Mouse (Mus musculus) T-cell, adult 66 days (primary cell): Measurements from ENCODE around the gene Thoc3. TPM values are rescaled to one million over a fixed set of nuclear protein-coding genes. Genes with fewer than 3 reads are reported as not detected.

ENCODE experiments used
- total RNA-seq, 2 experiments: library from RNA; stranded (reverse); gene quantifications; 3 replicates in 1 of 2; 4 replicates in 1 of 2; pipeline ENCODE4 v1.2.4; 2023

The Thoc3 gene
- total RNA-seq: 10 to 100 TPM; 34.0 to 35.1 TPM

DNA sequence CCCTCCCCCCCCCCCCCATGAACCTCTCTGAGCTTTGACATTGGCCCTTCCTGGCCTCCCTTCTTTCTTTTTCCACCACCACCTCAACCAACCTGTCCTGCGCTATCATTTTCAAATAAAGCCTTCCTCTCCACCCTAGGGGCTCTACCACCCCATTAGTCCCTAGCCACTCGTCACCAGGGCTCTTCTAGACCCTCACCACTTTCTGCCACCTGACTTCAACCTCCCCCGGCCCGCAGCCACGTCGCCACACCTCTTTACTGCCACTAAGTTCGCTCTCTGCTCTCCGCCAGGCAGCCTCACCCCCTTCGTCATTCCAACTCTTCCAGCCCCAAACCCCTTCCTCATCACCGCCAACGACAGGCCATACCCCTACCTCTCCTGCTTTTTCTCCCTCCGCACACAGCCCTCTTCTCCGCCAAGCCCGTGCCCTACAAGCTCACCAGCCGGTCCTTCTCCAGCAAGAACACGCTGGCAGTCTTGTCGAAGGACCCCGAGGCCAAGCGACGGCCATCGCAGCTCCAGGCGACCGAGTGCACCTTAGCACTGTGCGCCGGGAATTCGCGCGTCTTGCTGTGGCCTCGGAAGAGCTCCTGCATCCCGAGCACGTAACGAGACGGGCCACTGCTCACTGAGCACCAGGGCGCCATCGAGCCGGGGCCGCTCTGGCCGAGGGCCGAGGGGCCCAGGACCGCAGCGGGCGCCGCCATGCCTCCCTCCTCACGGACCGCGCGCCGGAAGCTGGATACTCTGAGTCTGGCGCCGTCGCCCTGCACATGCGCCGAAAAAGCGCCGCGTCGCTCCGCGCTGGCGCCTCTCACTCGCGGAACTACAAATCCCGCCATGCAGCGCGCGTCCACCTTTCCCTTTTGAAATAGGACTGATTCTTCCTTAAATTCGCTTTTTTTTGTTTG, at the start of gene Thoc3:
Gene Thoc3, minus strand, starts transcription at position 752 of the 914 bp plus-strand sequence.

GRCm38 (mm10) chr13:54503604-54504521, 35.2 kb upstream of the Thoc3 start, which contains the start of gene Simc1:
Simc1 (plus strand) TSS chr13:54503779.

Other genes with a start within 250 kb of the Thoc3 start
- gene Cplx2, start 97.5 kb downstream of the Thoc3 start, total RNA-seq: under 1 TPM; 0.17 to 0.47 TPM
- 10 to 100 TPM; 30.9 to 33.8 TPM for gene Simc1, start 34.9 kb upstream of the Thoc3 start, total RNA-seq
- gene 4833439L19Rik, start 96.6 kb upstream of the Thoc3 start, total RNA-seq: 10 to 100 TPM; 37.7 to 46.2 TPM
- 1 to 10 TPM; 1.9 to 3.9 TPM for gene Arl10, start 106.2 kb upstream of the Thoc3 start, total RNA-seq
- 10 to 100 TPM; 16.2 to 25.1 TPM for gene Nop16, start 121.2 kb upstream of the Thoc3 start, total RNA-seq
- gene Higd2a, start 121.4 kb upstream of the Thoc3 start, total RNA-seq: 10 to 100 TPM; 84.3 to 84.7 TPM
- gene Cltb, start 142.5 kb upstream of the Thoc3 start, total RNA-seq: 10 to 100 TPM; 35.8 to 40.6 TPM
- 10 to 100 TPM; 49.8 to 67.3 TPM for gene Faf2, start 152.9 kb upstream of the Thoc3 start, total RNA-seq
- gene Rnf44, start 225.1 kb upstream of the Thoc3 start, total RNA-seq: 100 to 1,000 TPM; 223 to 234 TPM
- gene Cdhr2, start 232.6 kb upstream of the Thoc3 start, total RNA-seq: not detected